Mouse (Mus musculus): ENCODE measurements around the gene Plcb2.

The Plcb2 gene

GRCm38 (mm10) chr2:118750476-118750875 lies 22.2 kb upstream of the Plcb2 start:
- no peak for DNase-seq (ENCODE audit: low spot score)

DNA sequence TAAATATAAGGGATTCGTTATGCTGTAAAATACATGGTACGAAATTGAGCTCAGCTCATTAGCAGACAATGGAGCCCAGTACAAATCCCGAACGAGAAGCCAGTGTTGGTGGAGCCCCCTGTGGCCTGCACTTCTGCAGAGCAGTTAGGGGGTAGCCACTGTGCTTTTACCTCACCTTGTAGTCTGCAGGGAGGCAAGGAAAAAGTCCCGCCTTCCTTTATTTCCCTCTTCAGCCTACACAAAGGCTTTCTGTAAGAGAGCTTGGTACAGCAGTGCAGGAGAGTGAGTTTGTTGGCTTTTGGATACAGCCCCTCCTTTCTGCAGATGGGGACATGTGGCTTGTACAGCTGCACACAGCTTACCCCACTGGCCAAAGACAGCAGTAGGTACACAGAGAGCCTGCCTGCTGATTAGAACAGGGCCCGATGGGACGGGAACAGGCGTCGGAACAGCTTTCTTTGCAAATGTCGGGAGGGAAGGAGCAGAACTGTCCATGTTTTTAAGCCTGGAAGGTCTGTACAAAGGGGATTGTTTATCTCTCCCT lies 21.2 kb upstream of the Plcb2 start:
- DNase-seq (ENCODE audit: low spot score) = no peak

DNA sequence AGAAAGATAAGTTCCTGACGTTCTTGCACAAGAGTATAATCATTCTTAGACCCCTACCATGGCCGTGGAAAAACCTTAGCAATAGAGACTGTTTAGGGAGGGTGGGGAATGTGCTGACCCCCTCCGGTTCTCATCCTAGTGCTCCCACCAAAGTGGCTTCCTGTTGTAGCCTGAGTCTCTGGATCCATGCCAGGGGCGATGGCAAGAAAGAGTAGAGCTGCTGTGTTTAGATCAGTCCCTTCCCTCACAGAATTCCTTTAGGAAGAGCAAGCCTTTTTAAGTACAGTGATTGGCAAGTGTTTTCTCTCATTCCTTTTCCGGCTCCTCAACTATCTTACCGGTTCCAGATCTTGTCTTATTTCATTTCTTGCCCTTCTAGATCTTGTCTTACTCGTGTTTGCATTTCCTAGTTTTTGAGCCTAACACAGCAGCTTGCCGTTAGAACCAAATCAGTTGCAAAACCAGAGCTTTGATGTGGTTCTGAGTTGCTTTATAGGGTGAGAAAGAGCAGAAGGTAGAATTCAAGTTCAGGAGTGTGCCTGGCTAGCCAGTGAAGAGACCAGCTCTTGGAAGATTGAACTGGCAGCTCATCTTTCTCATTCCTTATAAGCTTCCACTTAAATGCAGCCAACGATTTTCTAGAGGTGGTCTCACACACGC lies 19.2 kb upstream of the Plcb2 start:
- no peak for DNase-seq (ENCODE audit: low spot score)

DNA sequence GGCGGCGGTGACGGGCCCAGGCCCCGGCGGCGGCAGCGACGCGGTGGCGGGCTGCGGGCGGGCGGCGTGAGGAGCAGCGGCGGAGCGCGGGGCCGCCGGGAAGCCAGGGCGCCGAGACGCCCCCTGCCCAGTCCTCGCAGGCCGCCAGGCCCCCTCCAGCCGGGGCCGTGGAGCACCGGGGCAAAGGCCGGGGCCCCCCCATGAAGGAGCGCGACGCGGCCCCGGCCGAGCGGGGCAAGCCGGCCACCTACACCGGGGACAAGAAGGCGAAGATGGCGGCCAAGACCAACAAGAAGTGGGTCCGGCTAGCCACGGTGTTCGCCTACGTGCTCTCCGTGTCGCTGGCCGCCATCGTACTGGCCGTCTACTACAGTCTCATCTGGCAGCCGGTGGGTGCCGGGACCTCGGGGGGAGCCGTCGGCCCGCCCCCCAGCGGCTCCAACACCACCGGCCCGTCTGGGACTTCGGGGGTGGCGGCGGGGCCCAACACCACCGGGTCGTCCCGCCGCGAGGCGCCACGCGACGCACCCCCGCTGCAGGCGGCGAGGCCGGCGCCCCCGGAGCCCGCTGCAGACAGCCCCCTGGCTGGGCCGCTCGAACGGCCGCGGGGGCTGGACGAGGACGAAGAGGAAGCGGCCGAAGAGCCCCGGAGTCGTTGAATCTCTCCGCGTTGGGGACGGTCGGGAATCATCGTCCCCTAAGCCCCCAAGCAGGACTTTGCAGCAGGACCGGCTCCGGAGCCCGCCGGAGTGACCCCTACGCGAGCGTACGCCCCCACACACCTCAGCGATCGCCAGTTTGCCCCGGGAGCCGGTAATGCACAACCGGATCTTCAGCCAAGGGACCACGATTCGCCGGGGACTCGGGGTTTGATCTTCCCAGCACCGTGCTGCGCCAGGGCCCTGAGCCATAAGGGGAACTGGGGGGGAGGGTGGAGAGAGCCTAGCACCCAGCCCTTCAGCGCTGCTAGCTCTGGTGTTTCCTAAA lies 18.0 kb upstream of the Plcb2 start:
- peak; percentile 68 for DNase-seq (ENCODE audit: low spot score)

GRCm38 (mm10) chr2:118745232-118745884 lies 17.1 kb upstream of the Plcb2 start, which contains the start of gene Inafm2:
TSS of gene Inafm2 (plus strand) at chr2:118745758.
- DNase-seq (ENCODE audit: low spot score) = peak; percentile 89

DNA sequence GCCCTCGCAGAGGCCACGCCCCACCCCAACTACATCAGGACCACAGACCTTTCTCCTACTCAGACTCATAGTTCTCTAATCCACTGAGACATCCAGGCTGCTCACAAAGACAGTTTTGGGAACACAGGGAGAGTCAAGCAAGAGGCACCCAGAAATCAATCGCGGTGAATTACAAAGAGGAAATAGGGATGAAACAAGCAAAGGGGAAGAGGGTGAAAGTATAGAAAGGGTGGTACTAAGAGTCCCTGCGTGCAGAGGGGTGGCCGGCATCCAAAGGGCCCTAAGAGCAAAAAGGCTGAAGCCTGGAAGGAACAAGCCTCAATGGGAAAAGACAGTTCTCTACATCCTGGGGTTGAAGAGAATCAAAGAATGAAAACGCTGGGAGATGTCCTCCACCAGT lies 16.4 kb upstream of the Plcb2 start:
- no peak for DNase-seq (ENCODE audit: low spot score)

DNA sequence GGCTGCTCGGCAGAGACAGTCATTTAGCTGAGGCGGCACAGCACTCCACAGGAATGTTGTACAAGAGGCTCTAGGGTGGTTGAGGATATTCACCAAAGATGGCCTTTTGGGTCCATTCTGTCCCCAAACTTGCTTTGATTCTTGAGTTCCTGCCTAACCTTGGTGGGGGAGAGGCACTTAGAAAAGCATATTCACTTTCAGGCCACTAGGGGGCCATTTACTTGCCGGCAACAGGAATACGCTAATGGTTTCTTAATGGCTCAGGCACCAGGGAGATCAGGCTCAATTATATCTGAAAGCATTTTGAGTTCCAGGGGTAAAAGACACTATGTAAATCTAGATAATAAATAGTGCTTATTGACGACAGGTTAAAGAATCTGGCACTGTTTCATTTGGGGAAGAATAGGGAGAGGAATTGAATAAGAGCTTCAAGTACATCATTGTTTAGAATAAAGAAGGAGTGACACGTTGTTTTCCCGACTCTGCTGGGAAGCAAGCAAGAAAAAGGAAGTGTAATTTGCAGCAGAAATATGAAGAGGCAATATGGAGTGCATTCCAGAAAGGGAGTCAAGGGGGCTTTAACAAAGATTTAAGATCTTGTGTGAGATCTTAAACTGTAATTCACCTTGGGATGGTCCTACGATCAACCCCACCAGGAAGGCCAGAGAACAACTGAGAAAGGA lies 15.2 kb upstream of the Plcb2 start:
- peak; percentile 75 for DNase-seq (ENCODE audit: low spot score)

- DNase-seq (ENCODE audit: low spot score) = no peak
Measured at GRCm38 (mm10) chr2:118741183-118741582, 12.9 kb upstream of the Plcb2 start.

DNA sequence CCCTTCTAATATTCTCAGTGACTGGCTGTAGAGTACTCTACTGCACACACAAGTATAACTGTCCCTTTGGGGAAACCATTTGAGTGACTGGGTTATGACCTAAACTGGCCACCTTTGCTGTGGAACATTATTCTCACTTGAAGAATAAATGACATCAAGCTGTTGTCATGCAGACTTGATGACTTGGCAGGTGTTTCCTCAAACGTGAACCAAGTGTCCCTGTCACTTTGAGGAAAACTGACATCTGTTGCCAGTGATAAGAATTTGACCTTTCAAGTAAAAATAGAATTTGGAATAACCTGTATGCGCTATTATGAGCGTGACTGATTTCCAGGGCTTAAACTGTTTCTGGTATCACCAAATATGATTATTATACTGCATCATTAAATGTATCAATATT lies 12.1 kb upstream of the Plcb2 start:
- no peak for DNase-seq (ENCODE audit: low spot score)

- DNase-seq (ENCODE audit: low spot score) = no peak
Measured at GRCm38 (mm10) chr2:118733341-118733740, 5.1 kb upstream of the Plcb2 start.

GRCm38 (mm10) chr2:118731981-118732380 lies 3.7 kb upstream of the Plcb2 start:
- no peak for DNase-seq (ENCODE audit: low spot score)

DNA sequence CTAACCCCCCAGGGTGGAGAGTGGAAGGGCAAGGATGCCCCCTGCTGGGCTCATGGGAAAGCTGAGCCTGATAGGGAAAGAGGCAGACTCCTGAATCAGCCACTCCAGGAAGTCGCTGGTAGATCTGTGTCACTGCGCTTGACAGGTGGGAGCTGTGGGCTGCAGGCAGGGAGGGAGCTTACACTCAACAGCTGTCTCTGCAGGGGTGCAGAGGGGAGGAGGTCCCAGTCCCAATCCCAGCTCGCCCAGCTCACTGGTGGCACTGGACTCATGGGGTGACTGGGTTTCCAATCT lies 2.3 kb upstream of the Plcb2 start:
- peak; percentile 55 for DNase-seq (ENCODE audit: low spot score)

DNA sequence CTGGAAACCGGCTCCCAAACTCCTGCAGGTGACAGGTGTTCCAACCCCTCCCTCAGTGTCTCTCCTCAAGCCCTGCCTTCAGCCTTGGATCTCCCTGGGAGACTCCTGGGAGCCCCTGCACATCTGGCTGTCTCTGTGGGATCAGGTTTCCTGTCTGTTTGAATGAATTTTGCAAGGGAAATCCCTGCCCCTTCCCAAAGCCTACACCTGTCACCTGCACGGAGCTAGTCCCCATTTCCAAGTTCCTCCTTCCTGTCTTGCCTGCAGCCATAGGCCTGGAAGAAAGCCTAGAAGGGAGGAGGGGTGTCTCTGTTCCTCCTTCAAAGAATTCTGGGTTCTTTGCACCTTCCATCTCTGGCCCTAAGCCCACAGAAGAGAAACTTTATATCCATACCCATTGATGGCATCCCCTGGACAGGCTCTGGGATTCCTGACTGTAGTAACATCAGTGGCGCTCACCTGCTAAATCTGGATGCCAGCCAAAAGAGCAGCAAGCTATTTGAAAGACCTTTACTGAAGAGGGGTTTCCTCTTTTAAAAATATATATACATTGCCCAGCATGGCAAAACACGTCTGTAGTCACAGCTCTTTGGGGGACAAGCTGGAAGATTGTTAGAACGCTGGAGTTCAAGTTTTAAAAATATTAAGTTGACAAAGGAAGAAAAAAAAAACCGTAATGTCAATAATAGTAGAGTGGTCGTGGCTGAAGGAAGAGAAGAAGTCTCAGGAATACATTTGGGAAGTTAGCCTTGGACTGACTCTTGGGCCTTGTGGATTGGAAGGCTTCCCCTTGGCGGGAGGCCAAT lies 1.8 kb upstream of the Plcb2 start:
- DNase-seq (ENCODE audit: low spot score) = no peak

DNA sequence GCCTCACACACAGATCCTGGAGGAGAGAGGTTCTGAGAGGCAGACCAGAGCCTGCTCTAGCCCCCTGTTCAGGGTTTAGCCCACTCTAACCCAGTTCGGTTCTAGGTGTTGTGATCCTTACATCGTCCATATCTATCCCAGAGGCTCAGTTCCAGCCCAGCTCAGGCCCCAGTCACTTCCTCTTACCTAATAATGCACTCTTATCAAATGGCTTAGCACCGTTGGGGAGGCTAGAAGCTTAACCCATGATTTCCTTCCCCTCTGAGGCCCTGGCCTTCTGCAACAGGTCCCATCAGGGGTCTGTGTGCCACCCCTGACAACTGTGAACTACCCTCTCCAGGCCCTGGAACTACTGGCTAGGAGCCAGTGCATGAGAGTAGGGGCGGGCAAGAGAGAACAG lies 956 bp upstream of the Plcb2 start:
- no peak for DNase-seq (ENCODE audit: low spot score)

- DNase-seq (ENCODE audit: low spot score) = peak; percentile 2
Measured at GRCm38 (mm10) chr2:118727911-118728310, 327 bp downstream of the Plcb2 start.

GRCm38 (mm10) chr2:118726873-118727272 lies 1.4 kb downstream of the Plcb2 start:
- DNase-seq (ENCODE audit: low spot score) = no peak

DNA sequence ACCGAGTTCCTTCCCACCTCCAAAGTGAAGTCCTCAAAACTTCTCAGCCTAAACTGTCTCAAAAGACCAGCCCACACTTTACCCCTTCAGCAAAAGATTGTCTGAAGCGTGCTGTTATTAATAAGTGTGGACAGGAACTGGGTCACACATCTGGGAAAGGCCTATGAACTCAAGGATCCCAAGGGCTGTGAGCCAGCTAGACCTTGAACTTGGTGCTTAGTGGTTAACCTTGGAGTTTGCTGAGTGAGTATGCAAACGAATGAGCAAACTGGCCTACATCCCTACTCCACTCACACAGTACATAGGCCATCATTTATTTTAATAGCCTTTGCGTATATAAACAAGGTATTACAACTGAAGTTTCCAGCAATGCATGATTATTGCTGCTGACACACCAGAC lies 2.7 kb downstream of the Plcb2 start:
- DNase-seq (ENCODE audit: low spot score) = no peak

GRCm38 (mm10) chr2:118723693-118724486 lies 4.3 kb downstream of the Plcb2 start:
- DNase-seq (ENCODE audit: low spot score) = peak; percentile 3

- DNase-seq (ENCODE audit: low spot score) = no peak
Measured at GRCm38 (mm10) chr2:118716677-118717076, 11.6 kb downstream of the Plcb2 start.

DNA sequence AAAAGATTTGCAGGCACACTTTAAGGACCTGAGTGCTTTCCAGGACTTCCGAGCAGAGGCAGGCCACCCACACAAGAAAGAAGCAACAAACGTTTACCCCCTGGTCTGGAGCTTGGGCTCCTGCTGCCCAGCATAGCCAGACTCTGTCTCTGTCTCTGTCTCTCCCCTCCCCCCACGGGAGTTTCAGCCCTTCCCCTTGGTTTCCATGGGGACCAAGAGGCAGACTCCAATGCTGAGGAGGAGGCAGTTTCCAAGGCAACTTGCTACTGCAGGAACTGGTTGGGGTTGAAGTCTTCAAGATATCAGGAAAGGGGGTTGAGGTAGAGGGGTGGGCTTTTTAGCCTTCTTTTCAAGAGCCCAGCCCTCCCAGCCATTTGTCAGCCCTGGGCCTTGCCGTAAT lies 14.0 kb downstream of the Plcb2 start:
- peak; percentile 53 for DNase-seq (ENCODE audit: low spot score)
